8 mouse cellular contexts compared by ENCODE assay signal in the genomic region with DNA sequence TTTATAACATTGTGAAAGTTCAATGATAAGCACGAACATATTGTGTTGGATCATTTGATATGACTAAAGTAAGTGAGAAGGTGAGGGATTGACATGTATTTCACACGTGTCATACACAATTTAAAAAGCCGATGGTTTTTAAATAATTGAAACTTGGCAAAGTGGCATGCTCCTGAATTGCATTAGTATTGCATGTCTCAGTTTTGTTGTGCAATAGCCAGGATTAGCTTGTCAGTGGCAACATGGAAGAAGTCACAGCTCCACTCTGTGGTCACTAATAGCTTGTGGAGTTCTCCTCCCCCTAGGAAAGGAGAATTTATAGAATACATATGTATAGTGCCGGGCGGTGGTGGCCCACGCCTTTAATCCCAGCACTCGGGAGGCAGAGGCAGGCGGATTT. TPM values are rescaled to one million over a fixed set of nuclear protein-coding genes. Genes with fewer than 3 reads are reported as not detected.
A peak's percentile ranks its signal among the peaks of the same experiment; 100 is the strongest.
DNase-seq lines count a peak whose midpoint lies in the region; ATAC-seq and TF ChIP-seq lines count a peak whose summit lies in the region.

No protein-coding gene starts in this region.

- H3ac ChIP-seq in C2C12 (ENCODE audit: control insufficient read depth, insufficient read length, low read depth), result no peak overlapping the region

- H3K79me2 ChIP-seq in C2C12 (ENCODE audit: control insufficient read depth, insufficient read depth) (peaks cover 11% of the 10 kb centered on the region), macrophage (ENCODE audit: inconsistent target) (no peaks in the 10 kb centered on the region)

- no peak overlapping the region for H3K9ac ChIP-seq in forebrain, postnatal 0 days

- H3K9me3 ChIP-seq in heart, embryonic 10.5 days, result no peaks in the 10 kb centered on the region
- no peaks in the 10 kb centered on the region for H3K9me3 ChIP-seq in forebrain, postnatal 0 days (ENCODE audit: low read length)

- H3K27me3 ChIP-seq in heart, embryonic 10.5 days (ENCODE audit: insufficient read depth, poor library complexity, severe bottlenecking), result no peaks in the 10 kb centered on the region
- no peaks in the 10 kb centered on the region for H3K27me3 ChIP-seq in C2C12 (ENCODE audit: control insufficient read depth, insufficient read depth, insufficient read length)
- no peaks in the 10 kb centered on the region for H3K27me3 ChIP-seq in forebrain, postnatal 0 days (ENCODE audit: insufficient read depth, low read length)

- intact Hi-C loops in heart, postnatal 25 days (cut with DNase I), result loop anchor here (2.0 to 10.0 kb wide), 2 partner anchors 23 to 843 kb away; a partner anchor contains a TSS

- H3K4me1 ChIP-seq in heart, embryonic 10.5 days, result peaks cover 5% of the 10 kb centered on the region; the same call in 1 of the 2 replicates
- peaks cover 8% of the 10 kb centered on the region; the same call in 1 of the 2 replicates for H3K4me1 ChIP-seq in forebrain, postnatal 0 days (ENCODE audit: insufficient read depth)

- TF ChIP-seq CTCF in C2C12 (IDR thresholded peaks at IDR 0.05; ENCODE audit: control insufficient read depth, insufficient read depth, insufficient read length), result no peak
- no peak for TF ChIP-seq CTCF in forebrain, postnatal 0 days (IDR thresholded peaks at IDR 0.05; ENCODE audit: low read depth)

- no peak for ATAC-seq in forebrain, postnatal 0 days

- H3K36me3 ChIP-seq in heart, embryonic 10.5 days, result peaks cover 11% of the 10 kb centered on the region
- H3K36me3 ChIP-seq in C2C12 (ENCODE audit: control insufficient read depth, insufficient read depth) (peaks cover 11% of the 10 kb centered on the region), macrophage (ENCODE audit: inconsistent target) (no peaks in the 10 kb centered on the region)
- no peaks in the 10 kb centered on the region for H3K36me3 ChIP-seq in forebrain, postnatal 0 days (ENCODE audit: insufficient read depth)

- no peak overlapping the region for H3K27ac ChIP-seq in heart, embryonic 10.5 days
- no peak overlapping the region for H3K27ac ChIP-seq in forebrain, postnatal 0 days (ENCODE audit: low read depth, low read length)
- H3K27ac ChIP-seq in macrophage, result peak overlapping the region; percentile 34; the same call in 1 of the 2 replicates

- peak overlapping the region; percentile 92 for H3K4me3 ChIP-seq in heart, embryonic 10.5 days
- H3K4me3 ChIP-seq in C2C12 (ENCODE audit: insufficient read depth, poor library complexity, severe bottlenecking) (no peak overlapping the region), macrophage (ENCODE audit: inconsistent target) (peak overlapping the region; percentile 43)
- H3K4me3 ChIP-seq in forebrain, postnatal 0 days (ENCODE audit: low read depth, low read length), result peak overlapping the region; percentile 79

- 82% methylated on average over 8 of the region's 8 CpGs for WGBS in heart, embryonic 10.5 days
- whole genome bisulfite sequencing in forebrain, postnatal 0 days, result 79% methylated on average over 8 of the region's 8 CpGs
- 20% methylated on average over 6 of the region's 8 CpGs for WGBS in macrophage (ENCODE audit: missing documents)

- peaks cover 11% of the 10 kb centered on the region for H3K79me3 ChIP-seq in C2C12 (ENCODE audit: low read depth)

- peak overlapping the region; percentile 85 for H3K4me2 ChIP-seq in forebrain, postnatal 0 days (ENCODE audit: low read depth)

- no peak for DNase-seq in heart, embryonic 10.5 days (ENCODE audit: low spot score)
- DNase-seq in heart, postnatal 25 days (ENCODE audit: low spot score), result no peak
- no peak for DNase-seq in forebrain, postnatal 0 days
- no peak for DNase-seq in spleen, postnatal 4 days (ENCODE audit: low spot score in 2 of 2)
- no peak for DNase-seq in left cerebral cortex, adult 8-10 months (ENCODE audit: low spot score in 2 of 2)
- DNase-seq in gastrocnemius, adult 8-10 months (ENCODE audit: low spot score in 2 of 2), result no peak

TF ChIP-seq in C2C12, 6 proteins besides CTCF, POLR2A, EP300 and RAD21:
- TF ChIP-seq FOSL1 (IDR thresholded peaks at IDR 0.05; ENCODE audit: insufficient read depth, low read length, poor library complexity, severe bottlenecking), result no peak
- TF ChIP-seq CEBPB (IDR thresholded peaks at IDR 0.05; ENCODE audit: low read depth), result peak; percentile 81

RNA-seq across cellular contexts. Expression of a gene that starts 0.6 kb away (rescaled TPM):
- 31.7 and 33.2 TPM in 2 replicates for polyA plus RNA-seq in heart, embryonic 10.5 days (2016; fragmentation: Nextera tagmentation; extraction: Ambion mirVana)
- total RNA-seq in heart, postnatal 25 days (2021), result 10 to 100 TPM in 1 of 2 experiments, 1 to 10 TPM in 1; 9.9 to 10.1 TPM
- polyA plus RNA-seq in C2C12 (2012; fragmentation: generic; extraction: Trizol) (5.7 TPM), macrophage (2018) (5.3 to 9.5 TPM (median 5.4 TPM) in 3 replicates)
- total RNA-seq in forebrain, postnatal 0 days (2014; rRNA removed), result 5.2 and 6.0 TPM in 2 replicates
- 7.7 and 10.3 TPM in 2 replicates for polyA plus RNA-seq in forebrain, postnatal 0 days (2015; fragmentation: Nextera tagmentation; extraction: Ambion mirVana)
- total RNA-seq in macrophage (2018; cell fraction: chromatin; rRNA removed), result 10 to 100 TPM in 15 of 26 experiments, 1 to 10 TPM in 11; 1.2 to 42.8 (median 13.1) TPM
- 1 to 10 TPM in 25 of 26 experiments, under 1 TPM in 1; 0.81 to 5.7 (median 3.3) TPM for total RNA-seq in macrophage (2018; cell fraction: cytosol; rRNA removed)
- total RNA-seq in macrophage (2018; cell fraction: nucleus; rRNA removed), result 10 to 100 TPM in 12 of 26 experiments, 1 to 10 TPM in 14; 1.4 to 32.8 (median 8.1) TPM
- total RNA-seq in left cerebral cortex, adult 8-10 months (2022), result 10 to 100 TPM in 3 of 4 experiments, 1 to 10 TPM in 1; 6.5 to 14.4 (median 11.5) TPM
- total RNA-seq in gastrocnemius, adult 8-10 months (2022), result 1 to 10 TPM; 4.8 to 6.5 (median 5.1) TPM

RNA-seq across cellular contexts. Expression of a gene that starts 22.9 kb away (rescaled TPM):
- 159 and 182 TPM in 2 replicates for polyA plus RNA-seq in heart, embryonic 10.5 days (2016; fragmentation: Nextera tagmentation; extraction: Ambion mirVana)
- total RNA-seq in heart, postnatal 25 days (2021), result 10 to 100 TPM; 73.2 to 85.1 TPM
- polyA plus RNA-seq in C2C12 (2012; fragmentation: generic; extraction: Trizol) (80.6 TPM), macrophage (2018) (85.7 to 113 TPM (median 87.1 TPM) in 3 replicates)
- 56.1 and 70.4 TPM in 2 replicates for total RNA-seq in forebrain, postnatal 0 days (2014; rRNA removed)
- 188 and 239 TPM in 2 replicates for polyA plus RNA-seq in forebrain, postnatal 0 days (2015; fragmentation: Nextera tagmentation; extraction: Ambion mirVana)
- 10 to 100 TPM in 22 of 26 experiments, 1 to 10 TPM in 4; 1.9 to 47.4 (median 16.9) TPM for total RNA-seq in macrophage (2018; cell fraction: chromatin; rRNA removed)
- 100 to 1,000 TPM in 8 of 26 experiments, 10 to 100 TPM in 18; 57.9 to 114 (median 88.9) TPM for total RNA-seq in macrophage (2018; cell fraction: cytosol; rRNA removed)
- total RNA-seq in macrophage (2018; cell fraction: nucleus; rRNA removed), result 10 to 100 TPM in 25 of 26 experiments, 1 to 10 TPM in 1; 6.0 to 53.8 (median 32.9) TPM
- total RNA-seq in left cerebral cortex, adult 8-10 months (2022), result 10 to 100 TPM; 58.1 to 72.4 (median 64.7) TPM
- 10 to 100 TPM; 67.1 to 90.8 (median 78.7) TPM for total RNA-seq in gastrocnemius, adult 8-10 months (2022)

RNA-seq across cellular contexts. Expression of a gene that starts 23.0 kb away (rescaled TPM):
- 16.5 and 17.7 TPM in 2 replicates for polyA plus RNA-seq in heart, embryonic 10.5 days (2016; fragmentation: Nextera tagmentation; extraction: Ambion mirVana)
- total RNA-seq in heart, postnatal 25 days (2021), result 1 to 10 TPM; 2.4 to 5.5 TPM
- 10.6 TPM for polyA plus RNA-seq in C2C12 (2012; fragmentation: generic; extraction: Trizol)
- 17.4 and 17.9 TPM in 2 replicates for total RNA-seq in forebrain, postnatal 0 days (2014; rRNA removed)
- 6.6 and 9.0 TPM in 2 replicates for polyA plus RNA-seq in forebrain, postnatal 0 days (2015; fragmentation: Nextera tagmentation; extraction: Ambion mirVana)
- 10 to 100 TPM in 17 of 26 experiments, 1 to 10 TPM in 9; 1.5 to 69.1 (median 26.3) TPM for total RNA-seq in macrophage (2018; cell fraction: chromatin; rRNA removed)
- 1 to 10 TPM in 25 of 26 experiments, under 1 TPM in 1; 0.53 to 6.4 (median 3.5) TPM for total RNA-seq in macrophage (2018; cell fraction: cytosol; rRNA removed)
- 10 to 100 TPM in 14 of 26 experiments, 1 to 10 TPM in 12; 2.3 to 55.2 (median 13.8) TPM for total RNA-seq in macrophage (2018; cell fraction: nucleus; rRNA removed)
- 4.1 to 7.5 TPM (median 4.2 TPM) in 3 replicates for polyA plus RNA-seq in macrophage (2018)
- 10 to 100 TPM; 18.1 to 22.3 (median 19.9) TPM for total RNA-seq in left cerebral cortex, adult 8-10 months (2022)
- total RNA-seq in gastrocnemius, adult 8-10 months (2022), result 1 to 10 TPM; 4.6 to 6.7 (median 5.9) TPM

RNA-seq across cellular contexts. Expression of a gene that starts 24.1 kb away (rescaled TPM):
- 5.3 and 9.3 TPM in 2 replicates for polyA plus RNA-seq in heart, embryonic 10.5 days (2016; fragmentation: Nextera tagmentation; extraction: Ambion mirVana)
- 10 to 100 TPM; 24.4 to 25.2 TPM for total RNA-seq in heart, postnatal 25 days (2021)
- polyA plus RNA-seq in C2C12 (2012; fragmentation: generic; extraction: Trizol) (1.1 TPM), macrophage (2018) (0.41 to 0.87 TPM (median 0.79 TPM) in 3 replicates)
- 1.2 and 4.2 TPM in 2 replicates for total RNA-seq in forebrain, postnatal 0 days (2014; rRNA removed)
- polyA plus RNA-seq in forebrain, postnatal 0 days (2015; fragmentation: Nextera tagmentation; extraction: Ambion mirVana), result 0.53 and 0.77 TPM in 2 replicates
- 1 to 10 TPM in 5 of 26 experiments, under 1 TPM in 13, not detected in 8; 0.25 to 3.7 (median 0.69) TPM for total RNA-seq in macrophage (2018; cell fraction: chromatin; rRNA removed)
- 1 to 10 TPM in 5 of 26 experiments, under 1 TPM in 21; 0.36 to 1.4 (median 0.71) TPM for total RNA-seq in macrophage (2018; cell fraction: cytosol; rRNA removed)
- total RNA-seq in macrophage (2018; cell fraction: nucleus; rRNA removed), result 1 to 10 TPM in 6 of 26 experiments, under 1 TPM in 20; 0.24 to 1.7 (median 0.67) TPM
- total RNA-seq in left cerebral cortex, adult 8-10 months (2022), result 1 to 10 TPM; 5.2 to 7.0 (median 5.8) TPM
- 1 to 10 TPM; 5.6 to 9.2 (median 6.4) TPM for total RNA-seq in gastrocnemius, adult 8-10 months (2022)
